Mouse (Mus musculus): ENCODE results near the gene Tbx6. TPM values are rescaled to one million over a fixed set of nuclear protein-coding genes. Genes with fewer than 3 reads are reported as not detected.

Gene Tbx6
- polyA plus RNA-seq, 1 experiment from 2014 or later: 0.37 TPM

- peaks cover 18% of the 10 kb centered on the region for H3K4me1 ChIP-seq
- under 1% methylated on average over 41 of the region's 43 CpGs for WGBS
These were observed 27.6 kb downstream of the Tbx6 start for GRCm38 (mm10) chr7:126808703-126809455.

GRCm38 (mm10) chr7:126809723-126810369, 28.6 kb downstream of the Tbx6 start:
- H3K4me2 ChIP-seq: peak overlapping the region; percentile 73
- no peak overlapping the region; the same call in 1 of the 2 replicates for H3K27ac ChIP-seq
- H3K36me3 ChIP-seq (replicated peaks): no peaks in the 10 kb centered on the region
- H3K9me3 ChIP-seq: no peaks in the 10 kb centered on the region
- no peaks in the 10 kb centered on the region for H3K27me3 ChIP-seq (replicated peaks)
- no peak for ATAC-seq (replicated peaks)
- H3K4me3 ChIP-seq: no peak overlapping the region
- 0 out of 2 replicates have a peak overlapping the region, but pooled peaks have one; percentile 83 for H3K9ac ChIP-seq
- H3K4me1 ChIP-seq: peaks cover 18% of the 10 kb centered on the region
- 60% methylated on average over 5 of the region's 5 CpGs for WGBS

More at GRCm38 (mm10) chr7:126808703-126809455, 27.6 kb downstream of the Tbx6 start:
- Histone ChIP-seq H3K27ac (peak overlapping the region; percentile 79), H3K36me3 (replicated peaks) (no peaks in the 10 kb centered on the region), H3K4me3 (peak overlapping the region; percentile 84), H3K4me2 (peak overlapping the region; percentile 73), H3K9ac (peak overlapping the region; percentile 83), H3K27me3 (replicated peaks) (no peaks in the 10 kb centered on the region), H3K9me3 (no peaks in the 10 kb centered on the region)
- peak; percentile 94 for ATAC-seq (replicated peaks)

GRCm38 (mm10) chr7:126815726-126816222, 34.5 kb downstream of the Tbx6 start:
- no peak for ATAC-seq (replicated peaks)

GRCm38 (mm10) chr7:126816494-126816893, 35.2 kb downstream of the Tbx6 start:
- H3K27ac ChIP-seq: no peak overlapping the region
- no peaks in the 10 kb centered on the region for H3K36me3 ChIP-seq (replicated peaks)
- ATAC-seq (replicated peaks): no peak
- H3K27me3 ChIP-seq (replicated peaks): no peaks in the 10 kb centered on the region
- H3K9ac ChIP-seq: no peak overlapping the region
- 87% methylated on average over 8 of the region's 8 CpGs for whole genome bisulfite sequencing
- no peaks in the 10 kb centered on the region for H3K4me1 ChIP-seq
- no peak overlapping the region for H3K4me3 ChIP-seq
- H3K4me2 ChIP-seq: no peak overlapping the region
- H3K9me3 ChIP-seq: no peaks in the 10 kb centered on the region

More at GRCm38 (mm10) chr7:126815726-126816222, 34.5 kb downstream of the Tbx6 start:
- H3K27ac ChIP-seq: no peak overlapping the region
- H3K4me1 ChIP-seq: no peaks in the 10 kb centered on the region
- H3K4me2 ChIP-seq: no peak overlapping the region
- H3K9ac ChIP-seq: no peak overlapping the region
- no peaks in the 10 kb centered on the region for H3K27me3 ChIP-seq (replicated peaks)
- H3K9me3 ChIP-seq: no peaks in the 10 kb centered on the region
- WGBS: 50% methylated on average over 8 of the region's 8 CpGs
- H3K36me3 ChIP-seq (replicated peaks): no peaks in the 10 kb centered on the region
- no peak overlapping the region for H3K4me3 ChIP-seq

GRCm38 (mm10) chr7:126817595-126817994, 36.3 kb downstream of the Tbx6 start:
- Histone ChIP-seq H3K4me1 (peaks cover 10% of the 10 kb centered on the region), H3K4me2 (no peak overlapping the region), H3K27me3 (replicated peaks) (no peaks in the 10 kb centered on the region), H3K27ac (no peak overlapping the region), H3K36me3 (replicated peaks) (no peaks in the 10 kb centered on the region), H3K9ac (no peak overlapping the region), H3K4me3 (no peak overlapping the region), H3K9me3 (no peaks in the 10 kb centered on the region)
- 82% methylated on average over 7 of the region's 7 CpGs for WGBS
- ATAC-seq (replicated peaks): no peak

GRCm38 (mm10) chr7:126818818-126819217, 37.5 kb downstream of the Tbx6 start:
- Histone ChIP-seq H3K27me3 (replicated peaks) (no peaks in the 10 kb centered on the region), H3K4me3 (no peak overlapping the region), H3K27ac (no peak overlapping the region), H3K36me3 (replicated peaks) (no peaks in the 10 kb centered on the region), H3K4me2 (no peak overlapping the region), H3K4me1 (peaks cover 13% of the 10 kb centered on the region), H3K9me3 (no peaks in the 10 kb centered on the region), H3K9ac (no peak overlapping the region)
- 39% methylated on average over 1 of the region's 1 CpGs for WGBS
- ATAC-seq (replicated peaks): no peak

GRCm38 (mm10) chr7:126821835-126822511, 40.7 kb downstream of the Tbx6 start:
- Histone ChIP-seq H3K4me1 (peaks cover 44% of the 10 kb centered on the region), H3K27me3 (replicated peaks) (no peaks in the 10 kb centered on the region), H3K4me2 (peak overlapping the region; percentile 72), H3K4me3 (peak overlapping the region; percentile 86), H3K9ac (peak overlapping the region; percentile 96; the same call in 1 of the 2 replicates), H3K36me3 (replicated peaks) (no peaks in the 10 kb centered on the region), H3K27ac (peak overlapping the region; percentile 91), H3K9me3 (no peaks in the 10 kb centered on the region)
- ATAC-seq (replicated peaks): peak; percentile 6; the same call in 1 of the 2 replicates
- WGBS: 22% methylated on average over 7 of the region's 7 CpGs

GRCm38 (mm10) chr7:126822741-126823140, 41.5 kb downstream of the Tbx6 start:
- no peaks in the 10 kb centered on the region for H3K9me3 ChIP-seq
- ATAC-seq (replicated peaks): peak; percentile 37
- H3K27ac ChIP-seq: peak overlapping the region; percentile 91
- peak overlapping the region; percentile 86 for H3K4me3 ChIP-seq
- peaks cover 47% of the 10 kb centered on the region for H3K4me1 ChIP-seq
- no peaks in the 10 kb centered on the region for H3K27me3 ChIP-seq (replicated peaks)
- no peaks in the 10 kb centered on the region for H3K36me3 ChIP-seq (replicated peaks)
- peak overlapping the region; percentile 96 for H3K9ac ChIP-seq
- H3K4me2 ChIP-seq: peak overlapping the region; percentile 72
- WGBS: 7% methylated on average over 9 of the region's 9 CpGs

GRCm38 (mm10) chr7:126823202-126823711, 42.0 kb downstream of the Tbx6 start:
- Histone ChIP-seq H3K4me2 (peak overlapping the region; percentile 72), H3K9ac (peak overlapping the region; percentile 96), H3K9me3 (no peaks in the 10 kb centered on the region), H3K4me1 (peaks cover 47% of the 10 kb centered on the region), H3K27me3 (replicated peaks) (no peaks in the 10 kb centered on the region), H3K36me3 (replicated peaks) (no peaks in the 10 kb centered on the region), H3K27ac (peak overlapping the region; percentile 91), H3K4me3 (peak overlapping the region; percentile 86)
- 0% methylated on average over 18 of the region's 19 CpGs for WGBS
- ATAC-seq (replicated peaks): peak; percentile 86

GRCm38 (mm10) chr7:126823940-126824339, 42.7 kb downstream of the Tbx6 start:
- H3K4me1 ChIP-seq: peaks cover 47% of the 10 kb centered on the region
- peak overlapping the region; percentile 91 for H3K27ac ChIP-seq
- WGBS: 9% methylated on average over 10 of the region's 10 CpGs
- no peak for ATAC-seq (replicated peaks)
- H3K27me3 ChIP-seq (replicated peaks): no peaks in the 10 kb centered on the region
- no peaks in the 10 kb centered on the region for H3K9me3 ChIP-seq
- H3K36me3 ChIP-seq (replicated peaks): no peaks in the 10 kb centered on the region
- H3K4me3 ChIP-seq: peak overlapping the region; percentile 86
- H3K9ac ChIP-seq: peak overlapping the region; percentile 96
- peak overlapping the region; percentile 72 for H3K4me2 ChIP-seq

- H3K9me3 ChIP-seq: no peaks in the 10 kb centered on the region
- peak overlapping the region; percentile 13 for H3K9ac ChIP-seq
- H3K36me3 ChIP-seq (replicated peaks): no peaks in the 10 kb centered on the region
- H3K4me2 ChIP-seq: peak overlapping the region; percentile 72
- no peaks in the 10 kb centered on the region for H3K27me3 ChIP-seq (replicated peaks)
- 21% methylated on average over 8 of the region's 8 CpGs for WGBS
- no peak for ATAC-seq (replicated peaks)
- H3K27ac ChIP-seq: no peak overlapping the region
- peak overlapping the region; percentile 86 for H3K4me3 ChIP-seq
- H3K4me1 ChIP-seq: peaks cover 47% of the 10 kb centered on the region
These were observed 44.1 kb downstream of the Tbx6 start for GRCm38 (mm10) chr7:126825403-126825802.

- H3K27ac ChIP-seq: no peak overlapping the region
- peaks cover 47% of the 10 kb centered on the region for H3K4me1 ChIP-seq
- H3K9me3 ChIP-seq: no peaks in the 10 kb centered on the region
- no peak for ATAC-seq (replicated peaks)
- no peaks in the 10 kb centered on the region for H3K27me3 ChIP-seq (replicated peaks)
- no peaks in the 10 kb centered on the region for H3K36me3 ChIP-seq (replicated peaks)
- no peak overlapping the region for H3K4me2 ChIP-seq
- H3K4me3 ChIP-seq: no peak overlapping the region
- no peak overlapping the region for H3K9ac ChIP-seq
- 78% methylated on average over 5 of the region's 5 CpGs for WGBS
These were observed 44.7 kb downstream of the Tbx6 start for GRCm38 (mm10) chr7:126825952-126826351.
